Mouse (Mus musculus) stomach, adult 2 months (tissue): ENCODE data around the gene Cks1brt. TPM values are rescaled to one million over a fixed set of nuclear protein-coding genes. Genes with fewer than 3 reads are reported as not detected.

Experiments
- polyA plus RNA-seq: library from polyadenylated mRNA; depleted of rRNA; stranded (reverse); fragments of >200 nt; gene quantifications from 2 replicates; pipeline ENCODE4 v1.2.3, GENCODE M21; 2012; rRNA removed

Gene Cks1brt
- not detected in 2 replicates for polyA plus RNA-seq

DNA sequence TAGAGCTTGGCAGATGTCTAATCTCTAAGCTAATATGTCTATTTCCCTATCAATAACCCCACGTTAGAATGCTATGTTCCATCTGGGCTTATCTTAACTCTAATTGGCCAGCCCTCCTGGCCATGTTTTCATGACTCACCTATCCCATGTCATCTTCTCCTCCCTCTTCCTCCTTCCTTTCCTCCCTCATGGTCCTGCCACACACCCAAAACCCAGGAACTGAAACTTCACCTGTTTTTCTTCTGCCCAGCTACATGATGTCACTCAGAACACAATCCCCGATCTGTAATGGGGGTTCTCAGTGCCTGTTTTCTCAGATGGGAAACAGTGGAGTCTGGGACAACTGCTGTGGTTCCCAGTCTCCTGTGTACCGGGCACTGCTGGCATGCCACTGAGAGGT, at the start of gene Cks1brt:
Gene Cks1brt, plus strand, starts transcription at position 301 of the 400 bp plus-strand sequence.

DNA sequence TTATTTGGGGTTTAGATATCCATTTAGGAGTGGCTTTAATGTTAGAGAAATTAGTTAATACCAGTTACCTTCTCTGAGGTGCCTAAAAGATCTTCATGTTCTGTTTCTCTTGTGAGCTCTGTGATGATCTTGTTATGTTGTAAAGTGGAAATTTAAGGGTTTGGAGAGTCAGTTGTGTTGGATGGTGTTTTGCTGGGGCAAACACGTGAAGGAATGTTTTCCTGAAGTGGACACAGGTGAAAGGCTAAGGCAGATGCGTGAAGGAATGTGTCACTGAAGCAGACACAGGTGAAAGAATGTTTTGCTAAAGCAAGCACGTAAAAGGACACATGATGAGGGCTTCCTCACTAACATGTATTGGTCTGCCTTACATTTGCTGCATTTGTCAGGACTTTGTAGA, 28.7 kb upstream of the Cks1brt start, which contains the start of gene Zfp791:
Gene Zfp791, minus strand, starts transcription at position 101 of the 400 bp plus-strand sequence.

Other genes starting within 250 kb of the Cks1brt start
- gene Klf1, start 250.0 kb upstream of the Cks1brt start, polyA plus RNA-seq = 0.06 and 0.34 TPM in 2 replicates
- gene Dnase2a, start 243.4 kb upstream of the Cks1brt start, polyA plus RNA-seq = 8.6 and 9.6 TPM in 2 replicates
- 0.41 and 0.72 TPM in 2 replicates for gene Mast1, start 214.6 kb upstream of the Cks1brt start, polyA plus RNA-seq
- gene Rtbdn, start 204.9 kb upstream of the Cks1brt start, polyA plus RNA-seq = not detected in 2 replicates
- 0.89 TPM in 1 of 2 replicates, not detected in the other for gene Gm49661, start 182.5 kb upstream of the Cks1brt start, polyA plus RNA-seq
- 79.1 and 81.4 TPM in 2 replicates for gene Prdx2, start 182.3 kb upstream of the Cks1brt start, polyA plus RNA-seq
- 17.6 and 24.3 TPM in 2 replicates for gene Rnaseh2a, start 182.2 kb upstream of the Cks1brt start, polyA plus RNA-seq
- gene Junb, start 173.2 kb upstream of the Cks1brt start, polyA plus RNA-seq = 114 and 193 TPM in 2 replicates
- 14.5 and 15.1 TPM in 2 replicates for gene Hook2, start 161.3 kb upstream of the Cks1brt start, polyA plus RNA-seq
- not detected in 2 replicates for gene Best2, start 137.4 kb upstream of the Cks1brt start, polyA plus RNA-seq
- gene Asna1, start 126.6 kb upstream of the Cks1brt start, polyA plus RNA-seq = 51.2 and 52.0 TPM in 2 replicates
- gene Trir, start 125.1 kb upstream of the Cks1brt start, polyA plus RNA-seq = 27.6 and 47.2 TPM in 2 replicates
- gene Tnpo2, start 115.0 kb upstream of the Cks1brt start, polyA plus RNA-seq = 18.8 and 27.1 TPM in 2 replicates
- gene Fbxw9, start 91.9 kb upstream of the Cks1brt start, polyA plus RNA-seq = 31.9 and 42.6 TPM in 2 replicates
- gene Gm5741, start 83.9 kb upstream of the Cks1brt start, polyA plus RNA-seq = 1.2 and 1.7 TPM in 2 replicates
- 23.1 and 46.6 TPM in 2 replicates for gene Dhps, start 80.2 kb upstream of the Cks1brt start, polyA plus RNA-seq
- 67.2 and 75.2 TPM in 2 replicates for gene Wdr83os, start 71.2 kb upstream of the Cks1brt start, polyA plus RNA-seq
- gene Wdr83, start 70.6 kb upstream of the Cks1brt start, polyA plus RNA-seq = 8.4 and 11.5 TPM in 2 replicates
- gene Man2b1, start 68.7 kb upstream of the Cks1brt start, polyA plus RNA-seq = 21.5 and 23.4 TPM in 2 replicates
- 0.05 and 0.06 TPM in 2 replicates for gene Zfp791, start 28.8 kb upstream of the Cks1brt start, polyA plus RNA-seq
- gene Olfr371, start 74.1 kb downstream of the Cks1brt start, polyA plus RNA-seq = not detected in 2 replicates
- gene Orc6, start 147.7 kb downstream of the Cks1brt start, polyA plus RNA-seq = 2.2 and 2.4 TPM in 2 replicates
- gene Vps35, start 147.9 kb downstream of the Cks1brt start, polyA plus RNA-seq = 1.6 and 2.3 TPM in 2 replicates
- 0.10 and 0.37 TPM in 2 replicates for gene Mylk3, start 234.4 kb downstream of the Cks1brt start, polyA plus RNA-seq